Mouse (Mus musculus): ENCODE measurements at regions not wholly inside any gene's neighbourhood (a gene's known extent, or its start where the extent isn't known, plus 50 kb on each side); places are given as distances from the start of the nearest gene placed in this dataset.

DNA sequence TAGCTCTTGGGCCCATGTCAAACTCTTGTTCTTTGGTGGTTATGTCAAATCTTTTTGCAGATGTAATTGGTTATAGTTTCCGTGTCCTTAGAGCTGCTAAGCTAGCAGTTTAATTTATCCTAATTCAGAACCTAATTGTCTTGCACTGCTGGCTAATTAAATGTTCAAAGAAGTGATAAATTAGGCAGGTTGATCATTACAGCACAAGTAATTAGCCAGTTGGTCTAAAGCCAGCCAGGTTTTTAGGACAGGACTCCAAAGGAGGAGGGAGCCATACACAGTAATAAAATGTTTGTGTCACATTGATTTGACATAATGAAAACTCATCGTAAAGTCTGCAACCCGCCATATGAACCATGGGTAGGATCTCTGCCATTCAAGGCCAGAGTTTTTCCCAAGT lies 449.3 kb upstream of the Castor2 start:
- H3K4me3 ChIP-seq (ENCODE audit: extremely low read depth, insufficient read depth, insufficient read length), result no peak overlapping the region
- no peak for DNase-seq (ENCODE audit: low read depth in 1 of 2, low spot score in 2 of 2)
- TF ChIP-seq CTCF (IDR thresholded peaks at IDR 0.05; ENCODE audit: extremely low read depth, insufficient read depth, insufficient read length, insufficient replicate concordance), result no peak
- no peak for TF ChIP-seq POLR2A (IDR thresholded peaks at IDR 0.05; ENCODE audit: low read depth, low read length)
- no peaks in the 10 kb centered on the region for H3K27me3 ChIP-seq (ENCODE audit: control insufficient read depth, insufficient read depth, low read length)
- no peaks in the 10 kb centered on the region for H3K4me1 ChIP-seq (ENCODE audit: control insufficient read depth, insufficient read depth, insufficient read length)
- H3K27ac ChIP-seq (ENCODE audit: insufficient read depth, low read length), result no peak overlapping the region
- 86% methylated on average over 3 of the region's 3 CpGs for WGBS
- no peaks in the 10 kb centered on the region for H3K36me3 ChIP-seq (ENCODE audit: control insufficient read depth, insufficient read depth, low read length)

DNA sequence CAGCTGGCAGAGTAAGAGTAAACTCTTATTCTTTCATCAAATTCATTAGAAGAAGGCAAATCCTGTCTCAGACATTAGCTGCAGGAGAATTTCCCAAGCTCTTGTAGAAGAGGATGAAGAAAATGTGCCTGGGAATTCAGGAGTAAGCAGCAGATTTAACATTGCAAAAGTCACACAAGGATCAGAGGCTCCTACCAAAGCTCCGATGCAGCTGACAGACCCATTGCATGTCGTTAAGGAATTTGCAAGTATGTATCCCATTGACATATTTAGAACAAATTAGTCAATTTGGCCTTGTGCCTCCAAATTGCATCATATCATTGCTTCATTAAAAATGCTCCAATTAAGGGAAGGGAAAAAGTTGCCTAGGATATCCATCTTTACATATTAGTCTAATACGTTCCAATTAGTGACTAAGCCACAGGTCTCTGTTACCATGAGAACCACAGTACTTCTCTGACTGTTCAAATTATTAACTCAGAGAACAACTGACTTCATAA lies 453.8 kb upstream of the Castor2 start:
- Histone ChIP-seq H3K27ac (ENCODE audit: insufficient read depth, low read length) (no peak overlapping the region), H3K4me1 (ENCODE audit: control insufficient read depth, insufficient read depth, insufficient read length) (no peaks in the 10 kb centered on the region), H3K27me3 (ENCODE audit: control insufficient read depth, insufficient read depth, low read length) (no peaks in the 10 kb centered on the region), H3K4me3 (ENCODE audit: extremely low read depth, insufficient read depth, insufficient read length) (no peak overlapping the region), H3K36me3 (ENCODE audit: control insufficient read depth, insufficient read depth, low read length) (no peaks in the 10 kb centered on the region)
- WGBS, result 89% methylated on average over 3 of the region's 3 CpGs
- no peak for DNase-seq (ENCODE audit: low read depth in 1 of 2, low spot score in 2 of 2)
- TF ChIP-seq POLR2A (IDR thresholded peaks at IDR 0.05; ENCODE audit: low read depth, low read length) (no peak), CTCF (IDR thresholded peaks at IDR 0.05; ENCODE audit: extremely low read depth, insufficient read depth, insufficient read length, insufficient replicate concordance) (no peak)

DNA sequence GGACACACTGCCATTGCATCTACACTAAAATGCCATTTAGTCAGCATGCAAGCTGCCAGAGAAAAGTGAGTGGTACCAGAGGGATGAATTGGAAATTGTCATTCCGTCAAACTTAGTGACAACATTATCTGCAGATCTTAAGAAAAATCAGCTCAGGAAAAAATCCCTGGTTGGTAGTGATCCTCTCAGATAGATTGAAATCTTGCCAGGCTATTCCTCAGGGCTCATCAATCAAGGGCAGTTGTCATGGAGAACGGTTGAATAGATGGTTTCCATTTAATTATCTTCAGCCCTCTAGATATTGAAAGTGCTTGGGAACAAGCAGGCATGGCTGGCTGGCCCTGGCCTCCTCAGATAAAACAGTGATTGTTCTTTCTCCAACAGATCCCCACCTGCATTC lies 456.2 kb upstream of the Castor2 start:
- no peak for DNase-seq (ENCODE audit: low read depth in 1 of 2, low spot score in 2 of 2)
- Histone ChIP-seq H3K4me1 (ENCODE audit: control insufficient read depth, insufficient read depth, insufficient read length) (no peaks in the 10 kb centered on the region), H3K27ac (ENCODE audit: insufficient read depth, low read length) (no peak overlapping the region), H3K36me3 (ENCODE audit: control insufficient read depth, insufficient read depth, low read length) (no peaks in the 10 kb centered on the region), H3K4me3 (ENCODE audit: extremely low read depth, insufficient read depth, insufficient read length) (no peak overlapping the region), H3K27me3 (ENCODE audit: control insufficient read depth, insufficient read depth, low read length) (no peaks in the 10 kb centered on the region)
- TF ChIP-seq CTCF (IDR thresholded peaks at IDR 0.05; ENCODE audit: extremely low read depth, insufficient read depth, insufficient read length, insufficient replicate concordance), result no peak
- TF ChIP-seq POLR2A (IDR thresholded peaks at IDR 0.05; ENCODE audit: low read depth, low read length), result no peak
- 75% methylated on average over 2 of the region's 2 CpGs for WGBS

DNA sequence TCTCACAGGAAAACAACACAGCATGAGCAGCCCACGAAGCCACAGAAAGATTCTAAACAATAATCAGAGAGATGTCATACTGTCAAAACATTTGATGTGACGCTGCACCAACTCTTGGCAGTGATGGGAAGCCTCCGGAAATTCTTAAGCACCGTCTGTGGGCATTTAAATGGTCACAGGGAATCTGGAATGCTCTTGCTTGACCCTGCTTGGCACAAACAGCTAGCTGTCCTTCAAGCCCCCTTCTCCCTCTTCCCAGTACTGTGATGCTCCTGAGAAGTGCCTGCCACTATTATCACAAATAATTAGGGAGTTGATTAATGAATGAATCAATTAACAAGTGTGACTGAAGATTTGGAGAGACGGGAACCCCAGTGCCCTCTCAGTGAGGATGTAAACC lies 465.0 kb upstream of the Castor2 start:
- TF ChIP-seq CTCF (IDR thresholded peaks at IDR 0.05; ENCODE audit: extremely low read depth, insufficient read depth, insufficient read length, insufficient replicate concordance), result no peak
- no peak for TF ChIP-seq POLR2A (IDR thresholded peaks at IDR 0.05; ENCODE audit: low read depth, low read length)
- Histone ChIP-seq H3K36me3 (ENCODE audit: control insufficient read depth, insufficient read depth, low read length) (no peaks in the 10 kb centered on the region), H3K27me3 (ENCODE audit: control insufficient read depth, insufficient read depth, low read length) (no peaks in the 10 kb centered on the region), H3K4me1 (ENCODE audit: control insufficient read depth, insufficient read depth, insufficient read length) (no peaks in the 10 kb centered on the region), H3K27ac (ENCODE audit: insufficient read depth, low read length) (no peak overlapping the region), H3K4me3 (ENCODE audit: extremely low read depth, insufficient read depth, insufficient read length) (no peak overlapping the region)
- DNase-seq (ENCODE audit: low read depth in 1 of 2, low spot score in 2 of 2), result no peak
- 63% methylated on average over 5 of the region's 5 CpGs for WGBS

GRCm38 (mm10) chr5:133631812-133632211 lies 467.7 kb upstream of the Castor2 start:
- Histone ChIP-seq H3K27me3 (ENCODE audit: control insufficient read depth, insufficient read depth, low read length) (no peaks in the 10 kb centered on the region), H3K27ac (ENCODE audit: insufficient read depth, low read length) (no peak overlapping the region), H3K4me3 (ENCODE audit: extremely low read depth, insufficient read depth, insufficient read length) (no peak overlapping the region), H3K4me1 (ENCODE audit: control insufficient read depth, insufficient read depth, insufficient read length) (no peaks in the 10 kb centered on the region), H3K36me3 (ENCODE audit: control insufficient read depth, insufficient read depth, low read length) (no peaks in the 10 kb centered on the region)
- TF ChIP-seq CTCF (IDR thresholded peaks at IDR 0.05; ENCODE audit: extremely low read depth, insufficient read depth, insufficient read length, insufficient replicate concordance), result no peak
- DNase-seq (ENCODE audit: low read depth in 1 of 2, low spot score in 2 of 2), result no peak

- Histone ChIP-seq H3K27ac (ENCODE audit: insufficient read depth, low read length) (no peak overlapping the region), H3K4me3 (ENCODE audit: extremely low read depth, insufficient read depth, insufficient read length) (no peak overlapping the region), H3K4me1 (ENCODE audit: control insufficient read depth, insufficient read depth, insufficient read length) (no peaks in the 10 kb centered on the region), H3K27me3 (ENCODE audit: control insufficient read depth, insufficient read depth, low read length) (no peaks in the 10 kb centered on the region), H3K36me3 (ENCODE audit: control insufficient read depth, insufficient read depth, low read length) (no peaks in the 10 kb centered on the region)
- 89% methylated on average over 8 of the region's 8 CpGs for WGBS
- TF ChIP-seq POLR2A (IDR thresholded peaks at IDR 0.05; ENCODE audit: low read depth, low read length), result no peak
- TF ChIP-seq CTCF (IDR thresholded peaks at IDR 0.05; ENCODE audit: extremely low read depth, insufficient read depth, insufficient read length, insufficient replicate concordance), result no peak
- no peak for DNase-seq (ENCODE audit: low read depth in 1 of 2, low spot score in 2 of 2)
Measured at GRCm38 (mm10) chr5:133619347-133619746, 480.2 kb upstream of the Castor2 start.

- Histone ChIP-seq H3K4me1 (ENCODE audit: control insufficient read depth, insufficient read depth, insufficient read length) (no peaks in the 10 kb centered on the region), H3K36me3 (ENCODE audit: control insufficient read depth, insufficient read depth, low read length) (no peaks in the 10 kb centered on the region), H3K27ac (ENCODE audit: insufficient read depth, low read length) (no peak overlapping the region), H3K4me3 (ENCODE audit: extremely low read depth, insufficient read depth, insufficient read length) (no peak overlapping the region), H3K27me3 (ENCODE audit: control insufficient read depth, insufficient read depth, low read length) (no peaks in the 10 kb centered on the region)
- 83% methylated on average over 8 of the region's 8 CpGs for WGBS
- DNase-seq (ENCODE audit: low read depth in 1 of 2, low spot score in 2 of 2), result no peak
- no peak for TF ChIP-seq POLR2A (IDR thresholded peaks at IDR 0.05; ENCODE audit: low read depth, low read length)
- no peak for TF ChIP-seq CTCF (IDR thresholded peaks at IDR 0.05; ENCODE audit: extremely low read depth, insufficient read depth, insufficient read length, insufficient replicate concordance)
Measured at GRCm38 (mm10) chr5:133601241-133601739, 498.2 kb upstream of the Castor2 start.
